Mouse (Mus musculus) kidney, postnatal 14 days (tissue): ENCODE measurements around the gene Atp6v1c2.

Source experiments
- DNase-seq: peaks from one replicate; pipeline ENCODE4 v3.0.0; 2022; ENCODE audit warnings: mixed read lengths

Atp6v1c2 gene

DNA sequence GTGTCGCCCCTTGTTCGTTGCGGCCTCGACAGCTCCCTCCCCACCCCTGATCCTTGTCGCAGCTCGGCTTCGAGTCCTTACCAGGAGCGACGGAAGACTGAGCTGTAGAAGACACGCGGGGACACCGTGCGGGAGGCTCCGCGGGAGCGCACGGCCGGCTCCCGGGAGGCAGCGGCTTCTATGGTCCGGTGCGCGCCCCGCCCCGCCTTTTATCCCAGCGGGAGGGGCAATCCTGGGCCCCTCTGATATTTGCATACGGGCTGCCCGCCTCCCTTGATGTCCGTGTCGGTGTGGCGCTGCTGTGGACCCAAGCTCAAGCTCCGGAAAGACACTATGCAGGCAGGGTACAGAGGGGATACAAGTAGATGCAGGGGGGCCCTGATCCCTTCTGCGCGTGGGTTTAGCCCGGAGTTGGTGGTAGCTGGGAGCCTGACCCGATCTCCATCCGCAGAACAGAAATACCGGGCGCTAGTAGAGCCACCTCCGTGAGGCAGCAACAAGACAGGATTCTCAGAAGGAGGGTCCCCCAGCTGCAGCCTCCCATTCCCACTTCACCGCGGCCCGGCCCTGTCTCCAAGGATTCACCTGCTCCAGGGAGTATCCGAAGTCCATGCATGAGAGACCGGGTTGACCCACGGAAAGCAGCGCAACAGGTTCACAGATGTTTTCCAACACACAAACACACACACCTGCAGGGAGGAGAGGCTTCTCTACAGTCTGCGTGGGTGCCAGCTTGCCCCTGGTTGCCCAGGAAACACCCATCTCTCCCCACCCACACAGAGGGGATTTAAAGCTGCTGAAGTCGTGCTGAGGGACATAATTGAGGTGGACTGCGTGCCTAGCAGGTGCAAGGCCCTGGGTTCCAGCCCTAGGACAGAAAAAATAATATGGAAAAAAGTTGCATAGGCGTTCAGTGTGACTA is 4.3 kb downstream of the Atp6v1c2 start:
- peak; percentile 66 for DNase-seq

DNA sequence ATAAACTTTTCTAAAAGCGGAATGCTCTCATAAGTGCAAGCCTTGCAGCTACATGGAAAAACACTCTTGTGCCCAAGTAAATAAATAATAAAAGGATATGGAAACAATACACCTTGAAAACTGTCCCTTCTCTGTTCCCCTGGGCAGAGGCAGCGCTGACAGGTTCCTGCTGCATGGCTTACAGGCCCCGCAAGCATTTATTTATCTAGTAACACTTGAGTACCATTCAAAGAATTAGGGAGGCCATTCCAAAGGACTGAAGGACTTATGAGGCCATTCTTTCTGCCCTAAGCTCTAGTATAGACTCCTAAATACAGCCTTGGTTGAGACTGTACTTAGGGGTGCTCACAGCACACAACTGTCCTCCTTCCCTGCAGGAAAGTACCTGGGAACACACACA is 10.7 kb downstream of the Atp6v1c2 start:
- no peak for DNase-seq

DNA sequence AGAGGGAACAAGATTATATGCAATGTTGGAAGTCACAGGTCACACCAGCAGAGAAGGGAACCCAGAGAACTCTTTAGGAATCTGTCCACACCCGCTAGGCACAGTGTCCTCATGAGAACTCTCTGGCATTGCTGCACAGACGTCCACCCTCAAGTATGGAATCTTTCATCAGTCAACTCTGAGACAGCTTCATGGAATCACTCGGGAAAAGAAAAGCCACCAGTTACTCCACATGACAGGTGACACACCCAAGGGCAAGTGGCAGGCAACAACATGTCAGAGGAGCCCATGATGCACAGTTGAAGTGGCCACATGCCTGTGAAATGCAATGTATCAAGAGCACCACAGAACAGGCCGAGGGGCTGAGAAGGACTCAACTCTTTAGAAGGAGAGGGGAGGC is 11.2 kb downstream of the Atp6v1c2 start:
- DNase-seq, result no peak

DNA sequence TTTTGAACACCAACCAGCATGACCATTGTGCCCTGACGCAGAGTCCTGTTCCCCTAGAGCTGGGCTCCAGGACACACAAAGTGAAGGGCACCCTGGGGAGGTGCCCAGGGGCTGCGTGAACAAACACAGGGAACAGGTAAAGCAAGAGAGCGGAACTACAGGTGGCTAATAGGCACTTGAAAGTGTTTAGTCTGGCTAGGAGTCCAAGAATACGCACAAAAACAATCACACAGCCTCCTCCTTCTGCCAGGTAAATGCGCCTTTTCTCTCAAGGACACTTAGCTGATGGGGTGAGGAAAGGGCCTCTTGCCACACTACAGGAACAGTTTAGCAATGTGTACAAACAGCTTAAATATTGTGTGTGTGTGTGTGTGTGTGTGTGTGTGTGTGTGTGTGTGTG is 13.1 kb downstream of the Atp6v1c2 start:
- no peak for DNase-seq

DNA sequence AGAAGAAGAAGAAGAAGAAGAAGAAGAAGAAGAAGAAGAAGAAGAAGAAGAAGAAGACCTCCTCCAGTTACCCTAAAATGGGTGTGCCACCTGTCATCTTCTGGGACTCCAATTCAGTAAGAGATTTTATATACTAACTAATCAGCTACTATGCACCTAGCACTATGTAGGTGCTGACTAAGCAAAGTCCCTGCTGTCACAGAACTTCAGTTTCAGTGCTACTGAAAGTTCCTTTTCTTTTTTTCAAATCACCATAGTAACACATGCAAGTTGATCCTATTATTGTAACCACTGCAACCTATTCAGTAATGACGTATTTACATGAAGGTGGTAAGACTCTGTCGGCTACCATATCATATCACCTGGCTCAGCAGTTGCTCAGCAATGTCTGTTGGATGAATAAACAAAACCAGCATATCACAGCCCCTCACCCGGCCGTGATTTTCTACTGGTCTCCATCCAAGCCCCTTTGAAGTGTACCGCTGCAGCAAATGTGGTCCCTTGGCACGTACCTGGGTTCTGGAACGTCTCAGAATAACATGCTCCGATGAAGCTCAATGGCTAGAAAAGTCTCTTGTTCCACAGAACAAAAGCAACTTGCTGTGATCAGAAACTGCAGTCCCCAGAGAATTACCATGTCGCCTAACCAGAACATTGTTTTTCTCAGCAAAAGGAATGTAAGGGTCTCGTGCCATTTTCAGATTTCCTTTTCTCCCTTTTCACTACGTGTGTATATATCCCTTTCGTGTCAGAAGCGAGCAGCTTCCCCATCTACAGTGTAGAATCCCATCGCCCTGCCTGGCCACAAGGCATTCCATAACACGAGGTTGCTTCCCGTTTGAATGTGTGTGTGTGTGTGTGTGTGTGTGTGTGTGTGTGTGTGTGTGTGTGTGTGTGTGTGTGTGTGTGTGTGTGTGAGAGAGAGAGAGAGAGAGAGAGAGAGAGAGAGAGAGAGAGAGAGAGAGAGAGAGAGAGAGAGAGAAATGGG is 18.0 kb downstream of the Atp6v1c2 start:
- DNase-seq, result no peak

DNA sequence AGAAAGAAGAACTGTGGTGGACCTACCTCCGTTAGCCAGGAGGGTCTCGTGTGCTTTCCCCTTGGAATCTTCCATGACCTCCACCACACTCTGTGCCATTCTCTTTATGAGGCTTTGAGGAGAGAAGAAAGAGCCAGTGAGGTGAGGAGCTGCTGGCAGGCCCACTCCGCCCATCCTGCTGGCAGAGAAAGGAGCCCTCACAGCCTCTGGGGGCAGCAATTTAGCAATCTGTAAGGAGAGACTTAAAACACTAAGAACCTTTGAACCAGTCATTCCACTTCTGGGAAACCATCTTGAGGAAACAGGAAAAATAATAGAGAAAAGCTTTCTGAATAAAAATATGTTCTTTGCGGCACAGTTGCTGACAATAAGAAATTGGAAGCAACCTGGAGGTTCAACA is 20.9 kb downstream of the Atp6v1c2 start:
- DNase-seq, result no peak

DNA sequence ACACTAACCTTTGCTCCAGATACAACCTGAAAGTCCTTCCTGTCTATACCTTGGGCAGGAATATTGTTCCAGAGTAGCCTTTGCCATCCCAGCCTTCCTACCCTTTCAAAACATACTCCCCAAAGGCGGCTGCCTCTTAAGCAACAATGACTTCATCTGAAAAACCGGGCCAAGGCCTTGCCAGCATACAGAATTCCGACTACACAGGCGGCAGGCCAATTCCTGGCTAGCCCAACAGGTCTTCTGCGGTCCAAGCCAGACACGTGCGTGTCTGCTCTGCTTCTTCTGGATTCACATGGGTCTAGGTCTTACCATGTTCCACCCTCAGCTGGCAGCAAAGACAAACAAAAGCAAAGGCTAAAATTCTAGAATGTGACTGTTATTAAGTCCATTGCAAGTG is 23.7 kb downstream of the Atp6v1c2 start:
- no peak for DNase-seq

DNA sequence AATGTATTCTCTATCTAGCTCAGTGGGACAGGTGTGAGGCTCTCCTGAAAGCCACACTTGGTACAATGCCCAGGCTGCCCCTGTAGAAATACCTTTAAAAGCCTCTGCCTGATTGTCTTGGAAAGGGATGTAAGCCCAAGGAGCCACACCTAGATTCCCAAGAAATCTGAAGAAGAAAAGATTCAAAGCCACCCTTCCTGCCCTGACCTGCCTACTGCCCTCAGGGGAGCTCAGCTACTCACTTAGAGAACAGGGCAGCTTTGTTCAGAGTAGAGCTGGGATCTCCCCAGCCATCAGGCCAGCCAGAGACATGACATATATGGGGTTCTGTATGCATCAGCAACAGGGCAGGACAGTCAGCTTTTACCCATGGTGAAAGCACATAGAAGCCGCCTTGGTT is 29.3 kb downstream of the Atp6v1c2 start:
- no peak for DNase-seq

DNA sequence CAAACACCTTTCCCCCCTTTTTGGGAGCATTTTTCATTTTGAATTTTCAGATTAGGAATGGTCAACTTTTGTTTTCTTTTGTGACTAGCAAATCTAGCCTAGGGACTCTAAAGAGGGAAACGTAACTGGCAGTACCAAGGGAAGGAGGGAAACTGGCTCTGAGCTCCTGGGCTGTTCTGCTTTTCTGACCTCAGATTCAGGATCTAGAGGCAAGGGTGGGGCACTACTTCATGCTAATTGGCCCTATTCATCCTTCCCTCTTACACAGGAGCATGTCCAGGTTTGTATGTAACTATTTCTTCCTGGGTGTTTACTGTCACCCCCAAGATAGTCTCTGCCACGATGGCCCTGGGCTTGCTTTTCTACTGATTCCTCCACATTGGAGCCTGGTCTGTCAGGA is 32.3 kb downstream of the Atp6v1c2 start:
- no peak for DNase-seq

DNA sequence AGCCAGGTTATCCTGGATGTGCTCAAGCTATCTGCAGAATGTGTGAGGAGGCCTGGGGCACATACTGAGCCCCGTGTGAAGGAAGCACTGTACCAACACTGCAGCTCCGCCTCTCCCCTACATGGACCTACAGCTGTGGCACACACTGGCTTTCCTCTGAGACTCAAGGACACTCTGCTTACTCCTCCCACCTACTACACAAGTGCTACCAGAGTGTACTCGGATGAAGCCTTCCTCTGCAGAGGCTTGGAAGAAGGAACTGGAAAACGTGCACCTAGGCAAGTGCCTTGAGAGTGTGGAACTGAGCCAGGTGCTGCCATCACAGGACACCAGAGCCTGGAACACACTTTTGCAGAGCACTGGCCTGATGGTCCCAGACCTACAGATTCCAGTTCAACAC is 38.6 kb downstream of the Atp6v1c2 start:
- DNase-seq, result no peak

DNA sequence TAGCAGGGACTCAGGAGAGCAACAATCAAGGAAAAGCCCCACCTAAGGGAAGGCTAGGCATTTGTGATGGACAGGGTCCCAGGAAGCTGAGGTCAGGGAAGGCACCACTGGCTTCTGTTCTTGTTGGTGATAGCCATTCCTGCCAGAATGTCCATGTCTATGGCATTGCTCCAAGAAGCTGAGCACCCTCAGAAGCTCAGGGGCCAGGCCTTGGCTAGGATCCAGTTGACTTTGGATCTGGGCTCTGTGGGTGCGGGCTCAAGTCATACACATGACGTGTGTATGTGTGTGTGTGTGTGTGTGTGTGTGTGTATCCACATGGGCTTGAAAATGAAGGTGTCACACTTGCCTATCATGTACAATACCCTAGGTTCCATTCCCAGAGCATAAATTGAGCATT is 39.2 kb downstream of the Atp6v1c2 start:
- peak; percentile 37 for DNase-seq

DNA sequence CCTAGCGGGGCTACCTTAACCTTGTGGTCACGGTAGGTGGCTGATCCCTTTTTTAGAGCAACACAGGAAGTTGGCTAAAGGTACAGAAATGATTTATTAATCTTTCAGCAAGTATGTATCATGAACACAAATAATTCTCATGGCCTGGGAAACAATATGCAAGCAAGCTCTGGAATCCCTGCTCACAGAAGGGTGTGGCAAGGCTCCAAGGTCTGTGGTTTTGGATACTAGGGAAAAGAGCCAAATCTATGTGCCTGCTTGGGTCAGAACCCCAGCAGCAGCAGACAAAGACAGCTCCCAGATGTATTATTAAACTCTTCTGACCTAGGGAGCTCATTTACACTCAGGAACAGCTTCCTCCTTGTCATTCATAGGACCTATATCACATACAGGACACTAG is 40.1 kb downstream of the Atp6v1c2 start:
- no peak for DNase-seq

DNA sequence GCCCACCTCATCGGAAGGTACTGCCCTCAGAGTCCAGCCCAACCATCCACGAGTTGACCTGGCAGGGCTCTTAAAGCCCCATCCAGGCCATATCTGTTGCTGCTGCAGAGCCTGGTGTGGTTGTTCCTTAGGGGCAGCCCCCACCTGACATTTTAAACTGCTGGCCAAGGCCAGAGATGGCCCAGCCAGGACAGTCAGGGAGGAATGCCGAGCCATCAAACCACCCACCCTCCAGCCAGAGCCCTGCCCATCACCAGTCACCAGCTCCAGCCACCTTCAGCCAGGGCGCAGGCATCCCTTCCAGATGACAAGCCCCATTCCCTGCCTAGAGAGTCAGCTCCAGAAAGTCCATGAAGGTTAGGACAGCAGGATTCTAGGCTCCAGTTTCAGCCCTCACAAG is 40.7 kb downstream of the Atp6v1c2 start:
- no peak for DNase-seq

DNA sequence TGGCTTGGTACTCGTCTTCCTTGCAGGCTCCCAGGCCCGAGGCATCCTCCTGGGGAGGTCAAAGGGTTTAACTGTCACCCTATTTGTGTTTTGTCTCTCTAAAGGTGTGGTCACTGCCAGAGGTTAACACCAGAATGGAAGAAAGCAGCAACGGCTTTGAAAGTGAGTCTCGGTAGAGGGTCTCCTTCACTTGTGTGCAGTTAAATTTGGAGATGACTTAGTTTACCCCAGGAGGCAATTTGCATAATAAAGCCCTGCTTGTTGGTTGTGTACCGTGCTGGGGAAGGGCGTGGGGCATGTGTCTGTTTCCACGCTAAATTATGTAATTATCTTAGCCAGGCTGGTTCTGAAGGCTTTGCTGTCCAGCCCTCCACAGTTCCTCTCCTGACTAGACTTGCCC is 55.3 kb downstream of the Atp6v1c2 start:
- no peak for DNase-seq

DNA sequence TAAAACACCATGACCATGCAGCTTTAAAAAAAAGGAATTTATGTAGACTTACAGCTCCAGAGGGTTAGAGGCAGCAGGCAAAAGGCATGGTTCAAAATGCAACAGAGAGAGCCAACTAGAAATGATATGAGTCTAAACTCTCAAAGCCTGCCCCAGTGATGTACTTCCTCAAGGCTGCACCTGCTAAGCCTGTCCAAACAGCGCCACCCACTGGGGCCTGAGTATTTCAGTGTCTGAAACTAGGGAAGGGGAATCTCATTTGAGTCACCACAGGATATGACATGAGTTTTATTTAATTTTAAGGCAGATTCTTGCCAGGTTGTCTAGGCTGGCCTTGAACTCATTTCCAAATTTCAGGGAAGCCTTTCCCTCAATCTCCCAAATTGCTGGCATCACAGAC is 57.9 kb downstream of the Atp6v1c2 start:
- peak; percentile 33 for DNase-seq

DNA sequence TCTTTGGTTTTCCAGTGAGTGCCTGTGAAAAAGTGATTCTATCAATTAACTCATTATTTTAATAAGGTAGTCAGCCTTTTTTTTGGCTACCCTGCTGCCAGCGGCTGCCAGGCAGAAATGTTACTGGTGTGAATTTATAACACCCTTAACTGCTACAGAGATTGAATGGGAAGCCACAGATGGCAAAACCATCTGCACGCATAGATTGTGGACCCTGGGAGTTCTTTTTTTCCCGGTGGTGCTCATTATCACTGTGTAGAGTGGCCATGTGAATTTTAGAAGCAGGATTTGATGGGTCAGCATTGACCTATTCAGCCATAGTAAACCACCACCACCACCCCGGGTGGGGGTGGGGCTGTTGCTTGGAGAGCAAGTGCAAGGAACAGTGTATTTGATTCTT is 61.8 kb downstream of the Atp6v1c2 start:
- no peak for DNase-seq

DNA sequence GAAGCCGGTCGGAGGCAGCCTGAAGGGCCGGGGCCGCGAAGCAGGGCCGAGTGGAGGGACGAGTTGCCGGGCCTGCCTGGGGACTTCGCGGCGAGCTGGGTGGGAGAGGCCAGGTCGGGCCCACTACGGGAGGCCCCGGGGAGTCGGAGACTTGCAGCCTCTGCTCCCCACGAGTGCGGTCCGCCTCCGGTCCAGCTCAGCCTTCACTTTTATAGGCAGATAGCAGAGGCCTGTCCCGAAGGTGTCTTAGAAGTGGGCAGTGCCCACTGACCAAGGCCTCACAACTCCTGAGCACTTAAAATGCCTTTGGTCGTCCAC is 62.5 kb downstream of the Atp6v1c2 start:
- no peak for DNase-seq

DNA sequence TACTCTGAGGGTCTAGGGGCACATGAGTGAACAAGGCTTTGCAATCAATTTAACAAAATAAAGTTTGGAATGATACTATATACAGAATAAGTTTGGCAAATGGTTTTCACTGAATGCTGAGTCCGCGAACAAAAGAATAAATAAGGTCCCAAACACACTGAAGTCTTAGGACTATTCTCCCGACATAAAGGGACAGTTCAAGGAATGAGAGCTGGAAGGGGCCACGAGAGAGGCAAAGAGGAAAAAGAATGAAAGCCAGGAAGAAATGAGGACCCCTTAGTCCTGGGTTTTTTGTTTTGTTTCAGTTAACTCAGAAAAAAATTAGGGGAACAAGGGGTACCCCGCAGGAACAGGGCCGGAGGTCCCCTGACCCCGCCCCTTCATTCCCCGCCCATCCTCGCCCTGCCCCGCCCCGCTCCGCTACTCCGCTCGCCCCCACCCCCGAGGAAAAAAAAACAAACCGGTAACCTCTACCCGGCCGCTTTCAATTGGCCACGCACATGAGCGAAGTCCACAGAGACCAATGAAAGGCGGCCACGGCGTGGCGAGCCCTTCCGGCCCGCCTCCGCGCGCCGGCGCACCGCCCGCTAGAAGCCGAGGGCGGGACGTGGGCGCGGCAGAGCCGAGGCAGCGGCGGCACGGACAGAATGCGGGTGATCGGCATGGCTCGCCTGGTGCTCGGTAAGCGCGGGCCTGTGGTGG is 63.0 kb downstream of the Atp6v1c2 start, which contains the start of gene Pdia6:
Gene Pdia6, plus strand, starts transcription at position 575 of the 702 bp plus-strand sequence.
- peak; percentile 96 for DNase-seq

DNA sequence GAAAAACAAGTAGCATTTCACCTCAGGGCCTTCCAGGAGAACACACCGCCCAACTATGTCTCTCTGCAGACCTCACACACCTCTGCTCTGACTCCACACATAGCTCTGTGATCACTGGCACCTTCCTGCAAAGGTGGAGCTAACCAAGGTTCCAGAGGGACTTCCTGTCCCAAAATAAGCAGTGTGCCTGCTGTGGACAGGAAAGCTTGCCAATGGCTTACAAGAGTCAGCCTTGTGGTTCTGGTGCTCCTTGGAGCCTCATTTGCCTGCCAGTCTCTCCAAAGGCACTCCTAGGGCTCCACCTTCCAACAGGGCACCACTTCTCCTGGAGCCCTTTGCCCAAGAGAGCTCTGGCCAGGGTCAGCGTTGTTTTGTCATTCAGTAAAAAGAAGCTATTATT is 64.3 kb downstream of the Atp6v1c2 start:
- DNase-seq, result no peak

DNA sequence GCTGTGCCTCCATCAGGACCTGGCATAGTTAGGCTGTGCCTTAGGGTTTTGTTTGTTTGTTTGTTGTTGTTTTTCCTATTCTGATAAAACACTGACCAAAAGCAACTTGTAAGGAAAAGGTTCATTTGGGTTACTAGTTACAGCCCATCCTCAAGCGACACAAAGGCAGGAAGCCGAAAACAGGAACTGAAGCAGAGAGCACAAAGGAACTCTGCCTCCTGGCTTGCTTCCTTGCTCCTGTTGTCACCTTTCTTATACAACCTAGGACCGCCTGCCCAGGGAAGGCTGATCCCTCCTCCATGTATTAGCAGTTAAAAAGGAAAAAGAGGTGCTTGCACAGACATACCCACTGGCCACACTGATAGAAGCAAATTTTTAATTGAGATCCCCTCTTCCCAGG is 65.3 kb downstream of the Atp6v1c2 start:
- DNase-seq, result no peak

DNA sequence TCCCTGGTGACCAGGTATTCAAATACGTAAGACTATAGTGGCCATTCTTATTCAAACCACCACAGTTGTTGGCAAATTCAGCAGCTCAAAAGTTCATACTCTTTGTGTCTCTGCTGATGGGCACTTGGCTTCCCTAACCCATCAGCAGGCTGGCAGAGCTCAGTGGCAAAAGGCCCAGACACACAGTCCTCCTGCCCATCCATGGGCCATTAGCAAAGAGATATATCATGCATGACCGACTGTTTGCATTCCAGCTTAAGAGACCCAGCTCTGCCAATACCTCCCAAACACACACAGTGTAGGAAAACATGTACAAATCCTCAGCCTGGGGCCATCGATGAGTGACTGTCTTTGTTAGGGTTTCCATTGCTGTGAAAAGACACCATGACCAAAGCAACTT is 68.2 kb downstream of the Atp6v1c2 start:
- no peak for DNase-seq

DNA sequence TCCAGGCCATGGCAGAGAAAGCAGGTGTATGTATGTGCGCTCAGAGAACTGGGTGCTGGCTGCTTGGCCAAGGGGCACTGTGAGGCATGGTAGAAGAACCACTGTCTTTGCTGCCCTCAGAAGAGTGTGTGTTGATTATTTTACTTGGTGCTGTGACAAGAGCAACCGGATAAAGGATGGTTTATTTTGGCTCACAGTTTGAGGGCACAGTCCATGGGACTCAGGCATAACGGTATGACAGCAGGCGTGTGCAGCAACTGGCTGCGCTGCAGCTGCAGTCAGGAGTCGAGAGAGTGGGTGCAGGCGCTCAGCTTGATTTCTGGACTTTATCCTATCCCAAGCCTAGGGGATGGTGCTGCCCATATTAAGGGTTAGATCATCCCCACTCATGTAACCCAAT is 70.7 kb downstream of the Atp6v1c2 start:
- no peak for DNase-seq

DNA sequence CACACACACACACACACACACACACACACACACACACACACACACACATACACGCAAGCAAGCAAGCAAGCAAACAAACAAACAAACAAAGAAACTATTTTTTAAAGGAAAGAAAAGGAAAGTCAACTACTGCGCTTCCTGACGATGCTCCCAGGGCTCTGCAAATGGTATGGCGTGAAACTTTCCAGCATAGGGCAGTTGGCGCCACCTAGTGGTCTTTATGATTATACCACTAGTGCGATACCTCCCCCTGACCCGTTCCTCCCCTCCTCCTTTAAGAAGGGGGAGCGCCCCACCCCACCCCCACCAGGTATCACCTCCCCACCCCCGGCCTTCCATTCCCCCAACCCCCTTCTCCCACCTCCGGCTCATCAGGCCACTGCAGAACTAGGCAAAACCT is 72.3 kb downstream of the Atp6v1c2 start:
- peak; percentile 64 for DNase-seq
